Mouse (Mus musculus): ENCODE measurements around the gene Atad5.

GRCm38 (mm10) chr11:80053171-80053570, 36.0 kb upstream of the Atad5 start:
- TF ChIP-seq CTCF (IDR thresholded peaks at IDR 0.05 in 2 of 3, conservative IDR thresholded peaks at IDR 0.05 in 1 of 3; ENCODE audit: control insufficient read depth in 1 of 3, insufficient read depth in 1 of 3, low read depth in 2 of 3, low read length in 3 of 3, poor library complexity in 1 of 3, severe bottlenecking in 1 of 3) (no peak), ETS1 (IDR thresholded peaks at IDR 0.05; ENCODE audit: low read depth, low read length) (no peak), TCF12 (IDR thresholded peaks at IDR 0.05; ENCODE audit: low read depth, low read length) (no peak), MYB (IDR thresholded peaks at IDR 0.05; ENCODE audit: low read depth, low read length) (no peak), NELFE (IDR thresholded peaks at IDR 0.05; ENCODE audit: low read depth, low read length) (no peak), EP300 (IDR thresholded peaks at IDR 0.05; ENCODE audit: low read depth in 1 of 2, low read length in 2 of 2) (no peak), JUND (IDR thresholded peaks at IDR 0.05; ENCODE audit: low read depth, low read length) (no peak), USF1 (IDR thresholded peaks at IDR 0.05; ENCODE audit: low read depth, low read length) (no peak), GABPA (IDR thresholded peaks at IDR 0.05; ENCODE audit: low read depth, low read length) (no peak)
